Mouse (Mus musculus): ENCODE data around the gene Prkg2. TPM values are rescaled to one million over a fixed set of nuclear protein-coding genes. Genes with fewer than 3 reads are reported as not detected.

Gene Prkg2
- not detected in 2 replicates for total RNA-seq (2017)

DNA sequence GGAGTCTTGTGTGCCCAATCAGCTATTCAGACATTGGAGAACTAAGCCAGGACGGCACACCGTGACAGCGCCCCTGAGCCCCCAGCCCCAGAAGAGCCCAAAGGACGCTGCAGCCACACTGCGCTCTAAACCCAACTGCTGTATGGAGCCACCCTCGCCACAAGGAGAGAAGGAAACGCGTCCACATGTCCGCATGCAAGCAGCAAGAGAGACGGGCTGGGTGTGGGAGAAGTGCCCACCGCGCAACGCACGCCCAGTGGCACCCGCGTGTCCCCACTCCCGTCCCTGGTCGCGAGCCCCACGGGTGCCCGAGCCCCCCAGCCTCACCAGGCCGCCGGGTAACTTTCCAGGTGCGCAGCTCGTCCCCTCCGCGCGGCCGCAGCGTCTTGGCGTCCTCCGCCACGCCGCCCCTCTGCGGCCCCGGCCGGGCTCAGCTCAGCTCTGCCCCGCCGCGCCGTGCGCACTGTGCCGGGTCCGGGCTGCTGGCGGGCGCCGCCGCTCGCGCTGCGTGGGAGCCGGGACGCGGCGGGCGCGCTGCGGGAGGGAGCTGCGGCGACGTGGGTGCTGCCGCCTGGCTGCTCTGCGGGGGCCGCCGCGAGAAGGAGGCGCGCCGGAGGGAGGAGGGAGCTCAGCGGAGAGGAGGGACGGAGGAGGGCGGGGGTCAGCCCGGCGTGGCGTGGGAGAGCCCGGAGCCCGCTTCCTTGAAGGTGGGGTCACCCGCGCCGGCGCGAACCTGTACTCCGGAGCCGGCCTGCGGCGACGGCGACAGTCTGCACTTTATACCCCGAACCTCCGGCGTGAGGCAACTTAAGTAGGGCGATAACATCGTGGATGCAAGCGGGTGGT is at the start of gene Prkg2:
Prkg2 (minus strand) TSS at position 756 of the 846 bp plus-strand sequence.
- ATAC-seq (replicated peaks in 1 of 2; ENCODE audit: insufficient read depth in 1 of 2, low FRiP score in 2 of 2, low TSS enrichment in 1 of 2, low read depth in 1 of 2, poor library complexity in 2 of 2, severe bottlenecking in 2 of 2) = peak in 1 of 2 experiments; percentile 14; a peak in 1 of 4 replicates

DNA sequence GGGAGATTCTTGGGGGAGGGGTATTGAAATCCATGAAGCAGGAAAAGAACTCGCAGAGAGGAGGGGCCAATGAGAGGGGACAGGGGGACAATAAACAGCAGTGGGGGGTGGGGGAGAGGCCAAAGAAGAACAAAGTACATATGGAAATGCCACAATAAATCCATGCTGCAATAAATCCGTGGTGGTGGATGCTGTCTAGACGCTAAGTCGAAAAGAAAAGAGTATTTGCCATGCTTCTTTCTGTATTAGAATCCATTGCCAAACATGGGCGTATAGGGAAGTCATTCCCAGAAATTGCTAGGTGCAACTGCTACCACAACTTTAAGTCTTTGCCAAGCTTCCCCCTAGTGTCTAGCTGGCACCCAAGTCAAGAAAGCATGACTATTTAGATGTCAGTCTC is 46.8 kb upstream of the Prkg2 start:
- no peak for ATAC-seq (replicated peaks in 1 of 2; ENCODE audit: insufficient read depth in 1 of 2, low FRiP score in 2 of 2, low TSS enrichment in 1 of 2, low read depth in 1 of 2, poor library complexity in 2 of 2, severe bottlenecking in 2 of 2)

DNA sequence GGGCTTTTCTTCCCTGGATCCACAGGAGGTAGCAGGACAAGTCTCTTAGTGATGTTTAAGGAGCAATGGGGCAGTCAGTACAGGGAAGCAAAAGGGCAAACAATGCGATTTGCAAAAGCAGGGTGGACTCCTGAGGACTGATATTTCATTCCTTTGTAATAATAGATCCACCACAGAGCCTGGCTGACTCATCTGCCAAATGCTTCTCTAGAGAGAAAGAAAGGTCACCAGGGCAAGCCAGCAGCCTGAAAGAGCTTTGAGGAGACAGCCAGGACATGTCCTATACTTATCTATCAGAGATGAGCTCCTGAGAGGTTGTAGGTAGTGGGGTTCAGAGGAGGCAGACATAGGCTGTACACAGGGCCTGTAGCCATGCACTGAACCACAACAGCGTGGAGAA is 41.2 kb upstream of the Prkg2 start:
- ATAC-seq (replicated peaks in 1 of 2; ENCODE audit: insufficient read depth in 1 of 2, low FRiP score in 2 of 2, low TSS enrichment in 1 of 2, low read depth in 1 of 2, poor library complexity in 2 of 2, severe bottlenecking in 2 of 2) = no peak

DNA sequence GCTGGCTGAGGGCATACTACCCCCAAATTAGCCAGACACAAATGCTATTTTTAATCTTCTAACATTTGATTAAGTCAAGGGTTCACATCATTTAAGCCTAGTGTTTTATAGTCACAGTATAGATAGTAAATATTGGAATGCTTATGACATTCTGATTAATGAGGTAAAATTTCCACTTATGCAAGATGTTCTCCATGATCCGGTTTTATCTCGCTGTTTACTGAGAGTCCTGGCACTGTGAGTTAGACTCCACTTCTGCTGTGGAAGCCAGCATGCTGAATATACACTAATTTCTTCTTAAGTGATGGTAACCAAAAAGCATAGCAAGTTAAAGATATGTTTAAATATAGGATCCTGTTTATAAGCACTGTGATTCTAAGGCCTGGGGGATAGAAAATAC is 31.2 kb upstream of the Prkg2 start:
- ATAC-seq (replicated peaks in 1 of 2; ENCODE audit: insufficient read depth in 1 of 2, low FRiP score in 2 of 2, low TSS enrichment in 1 of 2, low read depth in 1 of 2, poor library complexity in 2 of 2, severe bottlenecking in 2 of 2) = no peak

DNA sequence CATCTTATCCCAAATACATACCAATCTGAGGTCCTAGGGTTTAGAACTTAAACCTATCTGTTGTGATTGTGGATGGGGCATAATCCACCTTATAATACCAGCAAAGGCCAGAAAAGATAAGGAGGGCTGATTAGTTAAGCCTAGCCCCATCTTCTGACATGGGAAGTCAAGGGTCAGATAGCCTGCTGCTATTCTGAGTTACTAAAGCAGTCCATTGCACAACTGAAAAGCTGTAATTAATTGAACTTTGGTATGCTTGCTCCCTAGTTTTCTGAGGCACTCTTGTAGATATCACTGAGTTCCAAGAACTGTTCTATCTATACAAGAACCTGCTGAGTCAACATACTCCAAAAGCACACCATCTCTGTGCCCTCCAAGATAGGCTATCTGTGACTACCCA is 25.4 kb upstream of the Prkg2 start:
- no peak for ATAC-seq (replicated peaks in 1 of 2; ENCODE audit: insufficient read depth in 1 of 2, low FRiP score in 2 of 2, low TSS enrichment in 1 of 2, low read depth in 1 of 2, poor library complexity in 2 of 2, severe bottlenecking in 2 of 2)

DNA sequence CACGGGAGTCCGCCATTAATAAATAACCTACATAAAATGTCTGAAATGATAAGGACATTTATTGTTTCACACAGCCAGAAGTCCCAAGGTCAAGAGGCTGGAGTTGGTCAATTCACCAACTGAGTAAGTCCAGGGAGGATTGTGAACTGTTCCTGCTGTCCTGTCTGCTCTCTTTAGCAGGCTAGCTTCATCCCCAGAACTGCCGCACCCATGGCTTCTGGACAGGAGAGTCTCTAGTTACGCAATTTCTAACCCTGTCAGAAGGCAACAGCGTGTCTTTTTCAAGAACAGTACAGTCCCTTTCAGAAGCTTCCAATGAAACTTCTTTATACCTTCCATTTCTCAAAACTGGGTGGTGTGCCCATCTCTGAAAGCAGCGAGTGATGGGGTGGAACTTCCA is 1.9 kb upstream of the Prkg2 start:
- ATAC-seq (replicated peaks in 1 of 2; ENCODE audit: insufficient read depth in 1 of 2, low FRiP score in 2 of 2, low TSS enrichment in 1 of 2, low read depth in 1 of 2, poor library complexity in 2 of 2, severe bottlenecking in 2 of 2) = no peak

DNA sequence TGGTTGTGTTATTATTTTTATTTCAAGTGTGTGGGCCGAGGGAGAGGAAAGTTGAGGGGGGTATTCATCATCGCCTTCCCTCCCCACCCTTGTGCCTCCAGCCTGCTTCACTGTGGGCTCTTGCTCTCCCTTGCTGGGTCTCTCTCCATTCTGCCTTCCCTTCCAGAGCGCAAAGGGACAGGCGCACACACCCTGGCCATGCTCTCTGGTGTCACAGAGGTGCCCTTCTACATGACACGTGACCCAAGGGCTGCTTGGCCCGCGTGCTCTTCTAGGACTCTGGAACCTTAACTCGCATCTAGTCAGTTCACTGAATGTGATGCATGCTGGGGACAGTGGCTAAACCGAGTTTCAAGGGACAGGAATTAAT is 276 bp upstream of the Prkg2 start:
- ATAC-seq (replicated peaks in 1 of 2; ENCODE audit: insufficient read depth in 1 of 2, low FRiP score in 2 of 2, low TSS enrichment in 1 of 2, low read depth in 1 of 2, poor library complexity in 2 of 2, severe bottlenecking in 2 of 2) = no peak

DNA sequence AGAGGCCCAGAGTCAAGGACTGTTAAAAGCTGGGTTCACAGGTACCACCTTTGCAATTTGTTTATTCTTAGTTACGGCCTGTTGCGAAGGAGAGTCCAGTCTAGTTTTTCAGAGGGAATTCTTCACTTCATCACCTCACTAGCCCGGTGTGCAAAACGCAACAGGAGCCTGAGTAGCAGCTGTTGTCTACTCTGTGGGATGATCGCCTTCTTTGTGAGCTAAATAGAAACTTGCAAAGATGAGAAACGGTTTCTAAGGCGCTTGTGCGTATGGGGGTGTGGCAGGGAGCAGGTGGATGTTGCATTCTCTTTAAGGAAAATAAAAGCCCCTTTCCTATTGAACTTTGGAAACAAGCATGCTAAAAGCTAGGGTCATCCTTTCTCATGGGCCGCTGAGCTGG is 1.2 kb downstream of the Prkg2 start:
- no peak for ATAC-seq (replicated peaks in 1 of 2; ENCODE audit: insufficient read depth in 1 of 2, low FRiP score in 2 of 2, low TSS enrichment in 1 of 2, low read depth in 1 of 2, poor library complexity in 2 of 2, severe bottlenecking in 2 of 2)

DNA sequence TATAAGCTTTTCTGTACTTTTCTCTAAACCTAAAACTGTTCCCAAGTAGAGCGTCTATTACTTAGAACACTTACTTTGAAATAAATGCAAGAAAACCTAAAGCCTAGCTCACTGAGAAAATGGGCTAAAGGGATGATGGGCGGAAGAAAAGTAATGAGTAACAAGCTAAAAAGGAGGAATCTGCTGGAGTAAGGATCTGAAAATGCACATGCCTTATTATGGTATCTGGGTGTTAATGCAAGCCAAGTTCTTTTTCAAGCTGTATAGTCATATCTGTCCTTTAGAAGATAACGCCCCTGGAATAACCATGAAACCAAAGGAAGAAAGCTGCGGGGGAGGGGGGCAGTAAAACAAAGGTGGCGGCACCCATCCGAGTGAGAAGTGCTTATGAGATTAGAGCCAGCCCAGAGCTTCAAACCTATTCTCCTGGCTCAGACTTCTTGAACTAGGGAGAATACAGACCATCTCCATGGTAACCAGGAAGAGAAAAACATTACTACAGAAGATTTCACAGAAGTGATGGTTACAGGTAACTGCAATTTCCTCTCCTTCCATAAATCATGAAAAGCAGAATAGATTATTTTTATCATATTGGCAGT is 5.5 kb downstream of the Prkg2 start:
- no peak for ATAC-seq (replicated peaks in 1 of 2; ENCODE audit: insufficient read depth in 1 of 2, low FRiP score in 2 of 2, low TSS enrichment in 1 of 2, low read depth in 1 of 2, poor library complexity in 2 of 2, severe bottlenecking in 2 of 2)

DNA sequence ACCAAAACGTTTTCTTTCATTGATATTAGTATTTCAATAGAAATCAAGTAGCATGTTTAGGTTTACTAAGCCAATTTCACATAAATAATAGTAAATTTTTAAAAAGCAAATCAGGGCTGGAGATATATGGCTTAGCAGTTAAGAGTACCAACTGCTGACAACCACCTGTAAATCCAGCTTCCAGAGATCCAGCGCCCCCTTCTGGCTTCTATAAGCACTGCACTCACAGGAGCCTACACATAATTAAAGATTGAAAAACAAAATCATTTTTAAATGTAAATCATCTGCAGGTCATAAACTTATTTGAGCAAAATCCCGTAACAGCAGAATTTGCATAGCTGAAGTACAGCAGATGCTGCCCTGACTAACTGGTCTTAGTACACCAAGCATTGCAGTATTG is 10.8 kb downstream of the Prkg2 start:
- no peak for ATAC-seq (replicated peaks in 1 of 2; ENCODE audit: insufficient read depth in 1 of 2, low FRiP score in 2 of 2, low TSS enrichment in 1 of 2, low read depth in 1 of 2, poor library complexity in 2 of 2, severe bottlenecking in 2 of 2)

DNA sequence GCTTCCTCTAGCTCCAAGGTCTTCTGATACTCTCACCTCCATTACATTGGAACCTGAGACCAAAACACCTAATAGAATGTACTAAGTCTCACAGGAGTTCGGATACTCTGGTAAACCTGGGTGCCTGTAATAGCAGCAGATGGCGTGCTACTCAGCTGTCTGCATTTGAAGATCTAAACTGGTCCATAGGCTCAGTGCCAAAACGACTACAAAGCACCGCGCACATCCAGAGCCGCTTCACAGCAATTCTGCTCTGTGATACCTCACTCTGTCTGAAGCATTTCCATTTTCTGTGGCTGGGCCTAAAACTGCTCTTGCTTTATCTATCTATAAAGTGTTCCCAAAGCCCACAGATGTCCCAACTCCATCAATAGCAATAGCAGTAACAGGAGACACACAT is 17.4 kb downstream of the Prkg2 start:
- no peak for ATAC-seq (replicated peaks in 1 of 2; ENCODE audit: insufficient read depth in 1 of 2, low FRiP score in 2 of 2, low TSS enrichment in 1 of 2, low read depth in 1 of 2, poor library complexity in 2 of 2, severe bottlenecking in 2 of 2)

DNA sequence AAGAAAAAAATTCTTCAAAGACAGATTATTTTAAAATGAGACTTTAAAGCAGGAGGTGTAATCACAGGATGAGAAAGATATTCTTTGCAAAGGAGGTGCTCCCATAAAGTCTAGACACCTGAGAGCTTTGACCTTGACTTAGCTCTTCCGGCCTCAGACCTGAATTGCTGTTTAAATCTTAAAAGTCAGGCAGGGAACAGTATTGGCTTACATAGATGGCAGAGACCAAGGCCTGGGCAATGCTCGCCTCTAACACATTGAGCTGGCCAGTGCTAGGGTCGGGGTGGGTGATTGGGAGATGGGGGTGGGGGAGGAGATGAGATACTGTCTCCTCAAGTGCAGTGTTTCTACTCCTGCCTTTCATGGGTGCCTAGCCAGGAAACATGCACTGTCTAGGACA is 22.0 kb downstream of the Prkg2 start:
- ATAC-seq (replicated peaks in 1 of 2; ENCODE audit: insufficient read depth in 1 of 2, low FRiP score in 2 of 2, low TSS enrichment in 1 of 2, low read depth in 1 of 2, poor library complexity in 2 of 2, severe bottlenecking in 2 of 2) = no peak

DNA sequence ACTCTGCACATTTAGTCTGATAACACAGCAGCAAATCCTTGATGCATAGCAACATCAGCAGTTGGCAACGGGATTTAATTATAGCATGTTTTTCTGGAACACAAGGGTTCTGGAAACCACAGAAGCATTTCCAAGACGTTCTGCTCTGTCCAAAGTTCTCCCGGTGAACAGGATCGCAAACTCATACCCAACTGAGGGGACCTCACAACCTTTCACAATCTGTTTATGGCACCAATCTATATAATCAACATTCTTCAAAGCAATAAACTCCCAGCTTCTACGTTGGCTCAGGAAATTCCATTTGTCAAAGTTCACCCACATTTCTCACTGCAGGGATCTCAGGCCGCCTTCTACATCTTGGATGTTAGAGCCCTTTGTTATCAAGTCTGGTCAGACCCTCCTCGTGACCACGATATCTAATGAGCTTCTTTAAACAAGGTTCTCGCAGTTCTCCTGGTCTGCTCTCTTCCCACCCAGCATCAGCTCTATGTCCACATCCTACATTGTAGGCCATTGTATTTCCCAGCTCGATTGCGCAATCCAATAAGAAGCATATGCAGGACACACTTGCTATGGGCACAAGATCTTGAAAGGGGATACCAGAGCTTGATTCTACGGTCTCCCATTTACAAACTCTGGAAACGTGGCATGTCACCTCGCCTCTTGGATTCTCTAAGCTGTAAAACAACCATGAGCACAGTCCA is 26.6 kb downstream of the Prkg2 start:
- no peak for ATAC-seq (replicated peaks in 1 of 2; ENCODE audit: insufficient read depth in 1 of 2, low FRiP score in 2 of 2, low TSS enrichment in 1 of 2, low read depth in 1 of 2, poor library complexity in 2 of 2, severe bottlenecking in 2 of 2)

DNA sequence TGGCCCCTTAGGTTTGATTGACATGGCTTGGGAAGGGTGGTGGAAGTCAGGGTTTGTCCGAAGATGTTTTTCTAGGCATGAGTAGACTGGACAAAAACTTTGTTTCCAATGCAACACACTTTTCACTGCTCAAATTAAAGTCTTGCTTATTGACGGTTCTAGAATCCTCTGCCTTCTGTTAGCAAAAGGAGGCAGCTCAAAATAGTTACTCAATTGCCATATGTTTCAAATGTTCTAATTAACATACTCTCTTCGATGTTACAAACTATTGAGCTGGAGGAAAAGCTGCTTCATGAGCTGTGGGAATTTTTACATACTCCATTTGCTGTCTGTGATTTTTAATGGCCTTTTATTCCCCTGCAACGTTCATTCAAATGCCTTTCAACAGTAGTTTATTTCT is 39.0 kb downstream of the Prkg2 start:
- no peak for ATAC-seq (replicated peaks in 1 of 2; ENCODE audit: insufficient read depth in 1 of 2, low FRiP score in 2 of 2, low TSS enrichment in 1 of 2, low read depth in 1 of 2, poor library complexity in 2 of 2, severe bottlenecking in 2 of 2)

DNA sequence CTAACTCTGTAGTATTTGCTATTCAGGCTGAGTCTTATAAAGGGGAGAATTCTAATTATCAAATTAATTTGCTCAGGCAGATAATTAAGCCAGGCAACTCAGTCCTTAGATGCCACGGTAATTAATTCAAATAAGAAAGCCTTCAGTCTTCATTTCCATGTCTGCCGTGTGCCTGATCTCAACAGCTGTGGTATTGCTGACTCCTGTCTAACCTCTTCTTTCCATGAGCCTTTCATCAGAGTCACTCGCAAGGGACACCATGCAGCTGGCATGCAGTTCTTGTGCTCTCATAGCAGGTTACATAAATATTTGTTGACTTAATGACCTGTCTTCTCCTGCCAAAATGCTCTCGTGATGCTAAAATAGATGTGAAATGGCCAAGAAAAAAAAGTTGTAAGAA is 41.4 kb downstream of the Prkg2 start:
- no peak for ATAC-seq (replicated peaks in 1 of 2; ENCODE audit: insufficient read depth in 1 of 2, low FRiP score in 2 of 2, low TSS enrichment in 1 of 2, low read depth in 1 of 2, poor library complexity in 2 of 2, severe bottlenecking in 2 of 2)

DNA sequence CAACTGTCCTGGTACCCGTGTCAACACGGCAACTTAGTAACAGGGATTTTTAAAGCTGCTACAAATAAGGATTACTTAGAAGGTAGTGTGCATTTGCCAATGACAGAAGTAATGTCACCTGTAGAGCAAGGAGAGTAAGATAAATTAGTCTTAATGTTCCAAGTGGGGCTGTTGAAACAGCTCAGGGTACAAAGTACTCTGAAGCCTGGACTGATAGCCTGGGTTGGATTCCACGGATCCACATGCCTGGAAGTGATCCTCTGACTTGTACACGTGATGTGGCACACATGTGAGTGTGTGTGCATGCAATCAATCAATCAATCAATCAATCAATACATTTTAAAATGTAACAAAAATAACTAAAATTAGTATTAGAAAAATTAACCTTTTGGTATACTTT is 45.6 kb downstream of the Prkg2 start:
- no peak for ATAC-seq (replicated peaks in 1 of 2; ENCODE audit: insufficient read depth in 1 of 2, low FRiP score in 2 of 2, low TSS enrichment in 1 of 2, low read depth in 1 of 2, poor library complexity in 2 of 2, severe bottlenecking in 2 of 2)

DNA sequence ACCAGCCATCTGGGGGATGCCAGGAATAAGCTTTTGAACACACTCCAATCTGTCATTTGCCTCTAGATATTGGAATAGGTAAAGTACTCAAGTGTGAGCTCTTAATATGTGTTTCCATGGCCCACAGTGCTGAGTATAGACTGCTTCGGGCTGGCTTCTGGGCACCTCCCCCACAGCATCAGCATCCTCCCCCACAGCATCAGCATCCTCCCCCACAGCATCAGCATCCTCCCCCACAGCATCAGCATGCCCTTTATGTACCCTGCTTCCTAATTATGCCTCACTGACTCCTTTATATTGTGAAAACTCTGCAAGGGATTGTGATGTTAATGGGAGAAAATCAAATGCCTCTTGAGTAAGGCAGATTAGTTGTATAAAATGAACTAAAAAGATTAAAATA is 49.5 kb downstream of the Prkg2 start:
- no peak for ATAC-seq (replicated peaks in 1 of 2; ENCODE audit: insufficient read depth in 1 of 2, low FRiP score in 2 of 2, low TSS enrichment in 1 of 2, low read depth in 1 of 2, poor library complexity in 2 of 2, severe bottlenecking in 2 of 2)

DNA sequence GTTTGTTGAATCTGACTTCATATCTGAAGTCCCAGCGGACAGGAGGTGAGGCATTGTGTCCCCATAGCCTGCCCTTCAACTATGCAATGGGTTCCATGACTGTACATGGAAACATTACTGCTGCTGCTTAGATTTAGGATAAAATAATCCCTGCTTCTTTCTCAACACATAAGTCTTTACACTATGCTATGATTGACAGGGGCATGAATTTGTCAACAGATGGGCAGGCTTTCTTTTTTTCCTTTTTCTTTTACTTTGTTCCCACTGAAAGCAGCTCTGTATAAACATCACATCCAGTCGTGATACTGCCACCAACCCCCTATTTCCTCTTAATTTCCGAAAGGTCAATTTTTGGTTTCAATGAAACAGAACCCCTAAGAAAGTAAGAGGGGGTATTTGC is 50.0 kb downstream of the Prkg2 start:
- no peak for ATAC-seq (replicated peaks in 1 of 2; ENCODE audit: insufficient read depth in 1 of 2, low FRiP score in 2 of 2, low TSS enrichment in 1 of 2, low read depth in 1 of 2, poor library complexity in 2 of 2, severe bottlenecking in 2 of 2)

Data from hematopoietic stem cell, adult 5-6 weeks (primary cell).